Mouse (Mus musculus): ENCODE results near the gene Rpa1.
"Not testable (repeated sequence)": the region's sequence is repeated elsewhere in the genome, so short reads cannot be mapped to it uniquely, and the experiment has no call there.

Gene Rpa1

GRCm38 (mm10) chr11:75285893-75286467 is 62.1 kb downstream of the Rpa1 start:
- DNase-seq, result no peak

- not testable (repeated sequence) for DNase-seq
Observed at GRCm38 (mm10) chr11:75283784-75284183, 64.3 kb downstream of the Rpa1 start.

GRCm38 (mm10) chr11:75282496-75283120 is 65.5 kb downstream of the Rpa1 start:
- peak; percentile 38 to 57 for DNase-seq

- DNase-seq, result no peak
Observed at GRCm38 (mm10) chr11:75281380-75282256, 66.5 kb downstream of the Rpa1 start.

GRCm38 (mm10) chr11:75280435-75281001 is 67.6 kb downstream of the Rpa1 start:
- DNase-seq, result no peak

- no peak for DNase-seq
Observed at GRCm38 (mm10) chr11:75280066-75280410, 68.1 kb downstream of the Rpa1 start.

GRCm38 (mm10) chr11:75279342-75280065 is 68.6 kb downstream of the Rpa1 start:
- peak in 1 of 2 experiments; percentile 39 for DNase-seq

- no peak for DNase-seq
Observed at GRCm38 (mm10) chr11:75279013-75279341, 69.1 kb downstream of the Rpa1 start.

GRCm38 (mm10) chr11:75278115-75278514 is 70.0 kb downstream of the Rpa1 start:
- no peak for DNase-seq

- DNase-seq, result no peak
Observed at GRCm38 (mm10) chr11:75275035-75275434, 73.1 kb downstream of the Rpa1 start.

GRCm38 (mm10) chr11:75273466-75273865 is 74.7 kb downstream of the Rpa1 start:
- no peak for DNase-seq

- DNase-seq, result no peak
Observed at GRCm38 (mm10) chr11:75270985-75271434, 77.1 kb downstream of the Rpa1 start.

GRCm38 (mm10) chr11:75270276-75270984 is 77.7 kb downstream of the Rpa1 start:
- no peak for DNase-seq

- DNase-seq, result no peak
Observed at GRCm38 (mm10) chr11:75269213-75269612, 78.9 kb downstream of the Rpa1 start.

GRCm38 (mm10) chr11:75268492-75268891 is 79.6 kb downstream of the Rpa1 start:
- DNase-seq, result no peak

GRCm38 (mm10) chr11:75267826-75268281 is 80.3 kb downstream of the Rpa1 start:
- no peak for DNase-seq

GRCm38 (mm10) chr11:75265545-75265944 is 82.6 kb downstream of the Rpa1 start:
- DNase-seq, result no peak

GRCm38 (mm10) chr11:75264550-75264949 is 83.6 kb downstream of the Rpa1 start:
- no peak for DNase-seq

- DNase-seq, result no peak
Observed at GRCm38 (mm10) chr11:75263964-75264312, 84.2 kb downstream of the Rpa1 start.

- DNase-seq, result no peak
Observed at GRCm38 (mm10) chr11:75263274-75263963, 84.7 kb downstream of the Rpa1 start.

GRCm38 (mm10) chr11:75262791-75263190 is 85.3 kb downstream of the Rpa1 start:
- no peak for DNase-seq

GRCm38 (mm10) chr11:75262181-75262580 is 85.9 kb downstream of the Rpa1 start:
- no peak for DNase-seq
